Mouse (Mus musculus): ENCODE data around the gene Stxbp3. TPM values are rescaled to one million over a fixed set of nuclear protein-coding genes. Genes with fewer than 3 reads are reported as not detected.

The Stxbp3 gene
- polyA plus RNA-seq, 1 experiment from 2014 or later: 38.7 TPM

GRCm38 (mm10) chr3:108880544-108881507 is 40.5 kb upstream of the Stxbp3 start:
- H3K27ac ChIP-seq (ENCODE audit: low read depth): peak overlapping the region; percentile 87
- H3K4me2 ChIP-seq (ENCODE audit: low read length): peak overlapping the region; percentile 36
- H3K9me3 ChIP-seq (ENCODE audit: control insufficient read depth, low read length): no peaks in the 10 kb centered on the region
- ATAC-seq (replicated peaks; ENCODE audit: low FRiP score, low TSS enrichment, low read depth) (peak; percentile 76), DNase-seq (ENCODE audit: low spot score) (peak; percentile 66)
- no peaks in the 10 kb centered on the region for H3K36me3 ChIP-seq (ENCODE audit: control insufficient read depth, insufficient read depth, low read length)
- H3K27me3 ChIP-seq (replicated peaks; ENCODE audit: control insufficient read depth, insufficient read depth, low read length): no peaks in the 10 kb centered on the region
- 35% methylated on average over 28 of the region's 28 CpGs for whole genome bisulfite sequencing
- no peak overlapping the region for H3K9ac ChIP-seq (ENCODE audit: low read length)
- H3K4me3 ChIP-seq (ENCODE audit: low read depth, low read length): no peak overlapping the region
- H3K4me1 ChIP-seq (replicated peaks; ENCODE audit: control insufficient read depth, insufficient read depth, low read length): peaks cover 13% of the 10 kb centered on the region; the same call in 1 of the 2 replicates

- Histone ChIP-seq H3K4me3 (ENCODE audit: low read depth, low read length) (no peak overlapping the region), H3K9me3 (ENCODE audit: control insufficient read depth, low read length) (no peaks in the 10 kb centered on the region), H3K36me3 (ENCODE audit: control insufficient read depth, insufficient read depth, low read length) (no peaks in the 10 kb centered on the region), H3K9ac (ENCODE audit: low read length) (no peak overlapping the region), H3K27ac (ENCODE audit: low read depth) (no peak overlapping the region), H3K4me2 (ENCODE audit: low read length) (no peak overlapping the region), H3K4me1 (replicated peaks; ENCODE audit: control insufficient read depth, insufficient read depth, low read length) (peaks cover 8% of the 10 kb centered on the region; the same call in 1 of the 2 replicates), H3K27me3 (replicated peaks; ENCODE audit: control insufficient read depth, insufficient read depth, low read length) (no peaks in the 10 kb centered on the region)
- ATAC-seq (replicated peaks; ENCODE audit: low FRiP score, low TSS enrichment, low read depth): no peak
- 53% methylated on average over 5 of the region's 5 CpGs for WGBS
- DNase-seq (ENCODE audit: low spot score): no peak
These were observed 39.6 kb upstream of the Stxbp3 start for GRCm38 (mm10) chr3:108879836-108880435.

GRCm38 (mm10) chr3:108879129-108879528 is 38.8 kb upstream of the Stxbp3 start:
- WGBS: 50% methylated on average over 2 of the region's 2 CpGs
- H3K4me3 ChIP-seq (ENCODE audit: low read depth, low read length): no peak overlapping the region
- DNase-seq (ENCODE audit: low spot score) (no peak), ATAC-seq (replicated peaks; ENCODE audit: low FRiP score, low TSS enrichment, low read depth) (no peak)
- H3K4me2 ChIP-seq (ENCODE audit: low read length): no peak overlapping the region
- no peak overlapping the region for H3K9ac ChIP-seq (ENCODE audit: low read length)
- peaks cover 8% of the 10 kb centered on the region; the same call in 1 of the 2 replicates for H3K4me1 ChIP-seq (replicated peaks; ENCODE audit: control insufficient read depth, insufficient read depth, low read length)
- H3K27ac ChIP-seq (ENCODE audit: low read depth): no peak overlapping the region
- no peaks in the 10 kb centered on the region for H3K9me3 ChIP-seq (ENCODE audit: control insufficient read depth, low read length)
- no peaks in the 10 kb centered on the region for H3K36me3 ChIP-seq (ENCODE audit: control insufficient read depth, insufficient read depth, low read length)
- no peaks in the 10 kb centered on the region for H3K27me3 ChIP-seq (replicated peaks; ENCODE audit: control insufficient read depth, insufficient read depth, low read length)

- no peak overlapping the region for H3K9ac ChIP-seq (ENCODE audit: low read length)
- DNase-seq (ENCODE audit: low spot score): no peak
- no peak overlapping the region for H3K4me2 ChIP-seq (ENCODE audit: low read length)
- no peaks in the 10 kb centered on the region for H3K36me3 ChIP-seq (ENCODE audit: control insufficient read depth, insufficient read depth, low read length)
- H3K27me3 ChIP-seq (replicated peaks; ENCODE audit: control insufficient read depth, insufficient read depth, low read length): no peaks in the 10 kb centered on the region
- H3K4me3 ChIP-seq (ENCODE audit: low read depth, low read length): no peak overlapping the region
- WGBS: 87% methylated on average over 6 of the region's 6 CpGs
- no peaks in the 10 kb centered on the region for H3K4me1 ChIP-seq (replicated peaks; ENCODE audit: control insufficient read depth, insufficient read depth, low read length)
- H3K27ac ChIP-seq (ENCODE audit: low read depth): no peak overlapping the region
- no peak for ATAC-seq (replicated peaks; ENCODE audit: low FRiP score, low TSS enrichment, low read depth)
- H3K9me3 ChIP-seq (ENCODE audit: control insufficient read depth, low read length): 0 out of 2 replicates have a peak, but pooled peaks cover 3% of the 10 kb centered on the region
These were observed 30.3 kb upstream of the Stxbp3 start for GRCm38 (mm10) chr3:108870631-108871030.

GRCm38 (mm10) chr3:108867449-108867848 is 27.1 kb upstream of the Stxbp3 start:
- H3K4me3 ChIP-seq (ENCODE audit: low read depth, low read length): no peak overlapping the region
- ATAC-seq (replicated peaks; ENCODE audit: low FRiP score, low TSS enrichment, low read depth) (no peak), DNase-seq (ENCODE audit: low spot score) (no peak)
- WGBS: 96% methylated on average over 3 of the region's 3 CpGs
- no peaks in the 10 kb centered on the region for H3K4me1 ChIP-seq (replicated peaks; ENCODE audit: control insufficient read depth, insufficient read depth, low read length)
- H3K27me3 ChIP-seq (replicated peaks; ENCODE audit: control insufficient read depth, insufficient read depth, low read length): no peaks in the 10 kb centered on the region
- H3K4me2 ChIP-seq (ENCODE audit: low read length): no peak overlapping the region
- no peak overlapping the region for H3K27ac ChIP-seq (ENCODE audit: low read depth)
- H3K36me3 ChIP-seq (ENCODE audit: control insufficient read depth, insufficient read depth, low read length): no peaks in the 10 kb centered on the region
- H3K9me3 ChIP-seq (ENCODE audit: control insufficient read depth, low read length): 0 out of 2 replicates have a peak, but pooled peaks cover 3% of the 10 kb centered on the region
- H3K9ac ChIP-seq (ENCODE audit: low read length): no peak overlapping the region

GRCm38 (mm10) chr3:108865676-108866075 is 25.4 kb upstream of the Stxbp3 start:
- no peak for DNase-seq (ENCODE audit: low spot score)
- Histone ChIP-seq H3K27ac (ENCODE audit: low read depth) (no peak overlapping the region), H3K4me1 (replicated peaks; ENCODE audit: control insufficient read depth, insufficient read depth, low read length) (no peaks in the 10 kb centered on the region), H3K27me3 (replicated peaks; ENCODE audit: control insufficient read depth, insufficient read depth, low read length) (no peaks in the 10 kb centered on the region), H3K9me3 (ENCODE audit: control insufficient read depth, low read length) (0 out of 2 replicates have a peak, but pooled peaks cover 3% of the 10 kb centered on the region), H3K4me3 (ENCODE audit: low read depth, low read length) (no peak overlapping the region), H3K4me2 (ENCODE audit: low read length) (no peak overlapping the region), H3K36me3 (ENCODE audit: control insufficient read depth, insufficient read depth, low read length) (no peaks in the 10 kb centered on the region), H3K9ac (ENCODE audit: low read length) (no peak overlapping the region)
- no peak for ATAC-seq (replicated peaks; ENCODE audit: low FRiP score, low TSS enrichment, low read depth)
- 92% methylated on average over 3 of the region's 3 CpGs for WGBS

GRCm38 (mm10) chr3:108865129-108865528 is 24.8 kb upstream of the Stxbp3 start:
- Histone ChIP-seq H3K4me2 (ENCODE audit: low read length) (no peak overlapping the region), H3K27me3 (replicated peaks; ENCODE audit: control insufficient read depth, insufficient read depth, low read length) (no peaks in the 10 kb centered on the region), H3K4me3 (ENCODE audit: low read depth, low read length) (no peak overlapping the region), H3K9me3 (ENCODE audit: control insufficient read depth, low read length) (0 out of 2 replicates have a peak, but pooled peaks cover 3% of the 10 kb centered on the region), H3K4me1 (replicated peaks; ENCODE audit: control insufficient read depth, insufficient read depth, low read length) (no peaks in the 10 kb centered on the region), H3K36me3 (ENCODE audit: control insufficient read depth, insufficient read depth, low read length) (no peaks in the 10 kb centered on the region), H3K9ac (ENCODE audit: low read length) (no peak overlapping the region), H3K27ac (ENCODE audit: low read depth) (no peak overlapping the region)
- ATAC-seq (replicated peaks; ENCODE audit: low FRiP score, low TSS enrichment, low read depth) (no peak), DNase-seq (ENCODE audit: low spot score) (no peak)
- 51% methylated on average over 3 of the region's 3 CpGs for WGBS

GRCm38 (mm10) chr3:108863091-108863490 is 22.8 kb upstream of the Stxbp3 start:
- Histone ChIP-seq H3K9me3 (ENCODE audit: control insufficient read depth, low read length) (0 out of 2 replicates have a peak, but pooled peaks cover 3% of the 10 kb centered on the region), H3K4me2 (ENCODE audit: low read length) (no peak overlapping the region), H3K4me1 (replicated peaks; ENCODE audit: control insufficient read depth, insufficient read depth, low read length) (peaks cover 6% of the 10 kb centered on the region), H3K27ac (ENCODE audit: low read depth) (no peak overlapping the region), H3K36me3 (ENCODE audit: control insufficient read depth, insufficient read depth, low read length) (no peaks in the 10 kb centered on the region), H3K9ac (ENCODE audit: low read length) (no peak overlapping the region), H3K27me3 (replicated peaks; ENCODE audit: control insufficient read depth, insufficient read depth, low read length) (no peaks in the 10 kb centered on the region), H3K4me3 (ENCODE audit: low read depth, low read length) (no peak overlapping the region)
- WGBS: 75% methylated on average over 10 of the region's 10 CpGs
- ATAC-seq (replicated peaks; ENCODE audit: low FRiP score, low TSS enrichment, low read depth) (no peak), DNase-seq (ENCODE audit: low spot score) (no peak)

Measured in intestine, embryonic 14.5 days (tissue).